Mouse (Mus musculus) liver, embryonic 15.5 days (tissue): ENCODE results near the gene Vash1. TPM values are rescaled to one million over a fixed set of nuclear protein-coding genes. Genes with fewer than 3 reads are reported as not detected.

ENCODE experiments used
- ATAC-seq: fragments of 200-750 bp; cut with Nextera tagmentation; 2 replicates; pipeline ENCODE4 v1.8.0; 2017; ENCODE audit warnings: moderate number of reproducible peaks, mild to moderate bottlenecking, moderate library complexity; ENCODE audit not compliant: insufficient read depth
- H3K27ac ChIP-seq: fragments of 300-500 bp; sonication (generic); replicated peaks from 2 replicates; pipeline ENCODE4 v1.5.1; 2015; ENCODE audit warnings: mild to moderate bottlenecking, inconsistent platforms
- H3K27me3 ChIP-seq: fragments of 300-500 bp; sonication (generic); 2 replicates; pipeline ENCODE4 v1.6.1; 2015; ENCODE audit warnings: mild to moderate bottlenecking, inconsistent platforms
- H3K36me3 ChIP-seq: fragments of 300-500 bp; sonication (generic); replicated peaks from 2 replicates; pipeline ENCODE4 v1.6.1; 2015; ENCODE audit warnings: moderate library complexity, mild to moderate bottlenecking, inconsistent platforms
- H3K4me1 ChIP-seq: fragments of 300-500 bp; sonication (generic); replicated peaks from 2 replicates; pipeline ENCODE4 v1.6.1; 2015; ENCODE audit warnings: inconsistent platforms
- H3K4me2 ChIP-seq: fragments of 300-500 bp; sonication (generic); 2 replicates; pipeline ENCODE4 v1.6.1; 2015; ENCODE audit warnings: moderate library complexity, mild to moderate bottlenecking, inconsistent platforms
- H3K4me3 ChIP-seq: fragments of 300-500 bp; sonication (generic); replicated peaks from 2 replicates; pipeline ENCODE4 v1.5.1; 2015; ENCODE audit warnings: mild to moderate bottlenecking, inconsistent platforms
- H3K9ac ChIP-seq: fragments of 300-500 bp; sonication (generic); 2 replicates; pipeline ENCODE4 v1.6.1; 2015; ENCODE audit warnings: moderate library complexity, mild to moderate bottlenecking, inconsistent platforms
- H3K9me3 ChIP-seq: fragments of 300-500 bp; sonication (generic); replicated peaks from 2 replicates; pipeline ENCODE4 v1.6.1; 2016; ENCODE audit warnings: inconsistent platforms
- WGBS: fragments of 180-500 bp; shearing (Covaris S2); methylation state at CpG from one replicate; pipeline ENCODE4 v1.1.7; 2015; ENCODE audit warnings: mixed read lengths; ENCODE audit not compliant: insufficient replicate concordance; 5-methylcytosine and 5-hydroxymethylcytosine counted together
- polyA plus RNA-seq: library from polyadenylated mRNA; unstranded; fragments of >200 nt; fragmentation: Nextera tagmentation; extraction: Ambion mirVana; gene quantifications from 2 replicates; pipeline ENCODE4 v1.2.1, GENCODE M21; 2015

The Vash1 gene
- polyA plus RNA-seq, 1 experiment from 2014 or later: 0.93 TPM

- Histone ChIP-seq H3K4me2 (no peak overlapping the region), H3K9ac (no peak overlapping the region), H3K27me3 (no peaks in the 10 kb centered on the region), H3K27ac (no peak overlapping the region), H3K9me3 (no peaks in the 10 kb centered on the region), H3K36me3 (no peaks in the 10 kb centered on the region), H3K4me1 (no peaks in the 10 kb centered on the region), H3K4me3 (no peak overlapping the region)
- WGBS: 18% methylated on average over 6 of the region's 6 CpGs
- ATAC-seq: no peak
Measured at GRCm38 (mm10) chr12:86659447-86659968, 19.0 kb upstream of the Vash1 start.

DNA sequence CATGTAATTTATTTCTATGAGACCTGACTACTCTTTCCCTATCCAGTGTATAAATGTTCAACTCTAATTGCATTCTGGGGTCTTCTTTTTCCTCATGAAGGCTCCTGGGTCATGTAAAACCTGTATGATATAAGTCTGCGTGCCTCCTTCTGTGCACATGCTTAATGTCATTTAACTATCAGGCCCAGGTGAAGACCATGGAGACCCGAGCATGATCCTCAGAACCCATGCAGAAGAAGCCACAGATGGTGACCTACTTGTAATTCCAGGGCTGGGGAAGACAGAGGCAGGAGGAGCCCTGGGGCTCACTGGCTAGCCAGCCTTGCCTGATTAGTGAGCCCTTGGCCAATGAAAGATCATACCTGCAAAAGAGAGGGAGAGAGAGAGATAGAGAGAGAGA is 18.0 kb upstream of the Vash1 start:
- Histone ChIP-seq H3K9me3 (no peaks in the 10 kb centered on the region), H3K36me3 (no peaks in the 10 kb centered on the region), H3K27me3 (no peaks in the 10 kb centered on the region), H3K9ac (no peak overlapping the region), H3K4me3 (no peak overlapping the region), H3K4me1 (no peaks in the 10 kb centered on the region), H3K27ac (no peak overlapping the region), H3K4me2 (no peak overlapping the region)
- WGBS: 48% methylated on average over 2 of the region's 2 CpGs
- no peak for ATAC-seq

- Histone ChIP-seq H3K9me3 (no peaks in the 10 kb centered on the region), H3K9ac (no peak overlapping the region), H3K4me2 (no peak overlapping the region), H3K4me1 (no peaks in the 10 kb centered on the region), H3K36me3 (no peaks in the 10 kb centered on the region), H3K27ac (no peak overlapping the region), H3K27me3 (no peaks in the 10 kb centered on the region), H3K4me3 (no peak overlapping the region)
- WGBS: 43% methylated on average over 3 of the region's 3 CpGs
- no peak for ATAC-seq
Measured at GRCm38 (mm10) chr12:86665656-86666055, 12.8 kb upstream of the Vash1 start.

DNA sequence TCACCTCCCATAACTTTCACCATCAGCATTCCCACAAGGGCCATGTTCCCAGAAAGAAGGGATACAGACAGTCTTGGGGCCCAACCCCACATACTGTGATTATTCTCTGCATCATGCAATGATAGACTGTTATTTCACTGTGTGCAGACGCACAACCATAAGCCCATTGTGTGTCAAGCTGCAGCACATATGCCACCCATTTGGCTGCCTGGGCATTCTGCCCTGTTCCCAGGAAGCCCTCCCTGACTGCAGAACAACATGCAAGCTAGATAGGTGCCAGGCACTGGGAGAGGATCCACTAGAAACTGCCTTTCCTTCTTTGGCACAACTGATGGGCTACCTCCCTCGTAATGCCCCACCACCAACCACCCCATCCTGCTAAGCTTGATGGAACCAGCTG is 10.1 kb upstream of the Vash1 start:
- no peak overlapping the region for H3K27ac ChIP-seq
- H3K4me2 ChIP-seq: no peak overlapping the region
- no peak overlapping the region for H3K9ac ChIP-seq
- no peaks in the 10 kb centered on the region for H3K36me3 ChIP-seq
- no peaks in the 10 kb centered on the region for H3K27me3 ChIP-seq
- 72% methylated on average over 2 of the region's 2 CpGs for WGBS
- no peak overlapping the region for H3K4me3 ChIP-seq
- ATAC-seq: no peak
- no peaks in the 10 kb centered on the region for H3K4me1 ChIP-seq
- no peaks in the 10 kb centered on the region for H3K9me3 ChIP-seq

GRCm38 (mm10) chr12:86672105-86672504 is 6.4 kb upstream of the Vash1 start:
- H3K4me2 ChIP-seq: no peak overlapping the region
- WGBS: 74% methylated on average over 4 of the region's 4 CpGs
- no peak overlapping the region for H3K4me3 ChIP-seq
- no peaks in the 10 kb centered on the region for H3K9me3 ChIP-seq
- H3K9ac ChIP-seq: no peak overlapping the region
- peaks cover 7% of the 10 kb centered on the region; the same call in 1 of the 2 replicates for H3K27me3 ChIP-seq
- no peak overlapping the region for H3K27ac ChIP-seq
- no peaks in the 10 kb centered on the region for H3K4me1 ChIP-seq
- H3K36me3 ChIP-seq: no peaks in the 10 kb centered on the region
- no peak for ATAC-seq

DNA sequence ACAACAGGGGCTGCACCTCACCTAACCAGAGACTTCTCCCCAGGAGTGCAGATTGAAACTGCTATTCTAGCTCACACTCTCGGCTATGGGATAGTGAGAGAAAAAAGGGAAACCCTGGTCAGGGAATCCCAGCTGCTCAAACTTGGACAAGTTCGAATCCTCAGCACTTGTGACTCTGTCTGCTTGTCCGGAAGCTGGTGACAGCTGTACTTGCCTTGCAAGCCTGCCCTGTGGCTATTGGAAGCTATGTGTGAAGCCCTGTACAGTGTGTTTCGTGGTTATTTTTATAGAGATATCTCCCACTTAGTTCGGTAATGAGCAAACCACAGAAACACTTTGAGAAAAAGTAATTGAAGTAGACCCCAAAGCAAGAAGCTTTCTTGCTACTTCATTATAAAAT is 6.0 kb upstream of the Vash1 start:
- no peak overlapping the region for H3K4me3 ChIP-seq
- no peaks in the 10 kb centered on the region for H3K4me1 ChIP-seq
- H3K9ac ChIP-seq: no peak overlapping the region
- H3K36me3 ChIP-seq: no peaks in the 10 kb centered on the region
- peaks cover 11% of the 10 kb centered on the region for H3K27me3 ChIP-seq
- WGBS: 36% methylated on average over 5 of the region's 5 CpGs
- H3K4me2 ChIP-seq: no peak overlapping the region
- no peak overlapping the region for H3K27ac ChIP-seq
- H3K9me3 ChIP-seq: no peaks in the 10 kb centered on the region
- no peak for ATAC-seq

DNA sequence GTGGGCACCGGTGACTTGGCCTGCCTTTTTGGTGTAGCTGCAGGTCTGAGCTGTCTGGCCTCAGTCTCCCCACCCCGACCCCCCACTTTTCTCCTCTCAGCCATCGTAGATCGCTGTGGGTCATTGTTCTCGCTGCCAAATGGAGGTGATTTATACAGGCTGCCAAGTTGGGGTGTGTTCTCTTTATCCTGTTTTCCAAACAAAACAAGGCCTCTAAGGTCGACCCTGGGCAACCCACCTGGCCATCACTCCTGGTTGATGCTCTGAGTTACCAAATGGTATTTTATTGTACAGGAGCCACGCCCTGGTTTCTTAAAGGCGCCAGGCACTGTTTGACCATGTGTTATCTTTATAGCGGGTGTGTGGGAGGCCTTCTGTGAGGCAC is 1.0 kb downstream of the Vash1 start:
- Histone ChIP-seq H3K4me2 (peak overlapping the region; percentile 84), H3K4me3 (peak overlapping the region; percentile 59), H3K27me3 (peaks cover 45% of the 10 kb centered on the region), H3K27ac (no peak overlapping the region), H3K9ac (no peak overlapping the region), H3K36me3 (no peaks in the 10 kb centered on the region), H3K9me3 (no peaks in the 10 kb centered on the region), H3K4me1 (peaks cover 18% of the 10 kb centered on the region)
- no peak for ATAC-seq
- 3% methylated on average over 9 of the region's 9 CpGs for WGBS

GRCm38 (mm10) chr12:86679991-86680491 is 1.5 kb downstream of the Vash1 start:
- Histone ChIP-seq H3K27me3 (peaks cover 45% of the 10 kb centered on the region), H3K4me1 (peaks cover 18% of the 10 kb centered on the region), H3K27ac (no peak overlapping the region)

DNA sequence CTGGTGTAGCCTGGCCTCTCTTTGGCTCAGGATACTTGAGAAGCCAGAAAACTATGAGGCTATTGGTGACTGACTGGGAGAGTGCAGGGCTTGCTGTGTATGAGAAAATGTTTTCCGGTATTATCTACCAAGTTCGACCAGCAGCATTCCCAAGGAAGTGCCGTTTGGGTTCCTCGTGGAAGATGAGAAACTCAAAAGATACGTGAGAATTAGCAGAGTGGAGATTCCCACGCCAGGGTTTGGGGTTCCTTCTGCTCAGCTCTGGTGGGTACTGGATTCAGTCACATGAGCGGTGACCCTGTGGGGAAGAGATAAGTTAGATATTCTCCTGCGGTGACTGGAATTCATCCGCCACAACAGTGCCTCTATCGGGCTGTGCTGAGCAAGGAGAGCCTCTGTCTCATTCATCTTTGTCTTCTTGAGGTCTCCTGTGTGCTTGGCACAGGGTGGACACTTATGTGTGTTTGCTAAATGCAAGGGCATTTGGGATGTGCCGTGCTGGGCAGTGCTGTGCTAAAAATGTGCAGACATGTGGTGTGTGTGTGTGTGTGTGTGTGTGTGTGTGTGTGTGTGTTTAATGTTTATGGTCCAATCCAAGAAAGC is 2.2 kb downstream of the Vash1 start:
- Histone ChIP-seq H3K4me2 (peak overlapping the region; percentile 84), H3K4me3 (0 out of 2 replicates have a peak overlapping the region, but pooled peaks have one; percentile 4), H3K9me3 (no peaks in the 10 kb centered on the region), H3K27ac (no peak overlapping the region), H3K36me3 (no peaks in the 10 kb centered on the region), H3K27me3 (peaks cover 45% of the 10 kb centered on the region), H3K9ac (no peak overlapping the region), H3K4me1 (peaks cover 18% of the 10 kb centered on the region)
- 11% methylated on average over 11 of the region's 11 CpGs for WGBS
- ATAC-seq: no peak

More at GRCm38 (mm10) chr12:86679991-86680491, 1.5 kb downstream of the Vash1 start:
- WGBS: 21% methylated on average over 12 of the region's 12 CpGs
- H3K36me3 ChIP-seq: no peaks in the 10 kb centered on the region
- ATAC-seq: no peak
- peak overlapping the region; percentile 59 for H3K4me3 ChIP-seq
- H3K9ac ChIP-seq: no peak overlapping the region
- no peaks in the 10 kb centered on the region for H3K9me3 ChIP-seq
- H3K4me2 ChIP-seq: peak overlapping the region; percentile 84

- 48% methylated on average over 9 of the region's 9 CpGs for WGBS
- Histone ChIP-seq H3K27me3 (peaks cover 43% of the 10 kb centered on the region), H3K4me3 (no peak overlapping the region), H3K36me3 (no peaks in the 10 kb centered on the region), H3K4me2 (no peak overlapping the region), H3K4me1 (peaks cover 23% of the 10 kb centered on the region), H3K27ac (no peak overlapping the region), H3K9me3 (no peaks in the 10 kb centered on the region), H3K9ac (no peak overlapping the region)
- no peak for ATAC-seq
Measured at GRCm38 (mm10) chr12:86681626-86682025, 3.1 kb downstream of the Vash1 start.

DNA sequence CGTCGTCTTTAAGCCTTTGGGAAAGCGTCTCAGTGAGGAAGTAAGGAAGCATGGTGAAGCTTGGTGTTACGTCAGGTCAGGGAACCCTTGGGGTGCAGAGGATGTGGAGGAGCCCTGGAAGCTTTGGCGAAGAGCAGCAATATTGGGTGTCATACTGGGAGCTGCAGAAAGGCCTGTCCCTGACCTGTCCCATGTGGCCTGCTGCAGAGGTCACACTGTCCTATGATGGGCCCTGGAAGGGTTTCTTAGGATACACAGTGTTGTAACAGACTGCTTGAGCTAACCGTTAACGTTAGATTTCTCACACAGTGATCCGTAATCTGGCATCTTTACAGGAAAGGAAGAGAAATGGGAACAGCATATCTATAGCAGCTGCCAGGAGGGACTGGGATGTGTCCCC is 3.7 kb downstream of the Vash1 start:
- Histone ChIP-seq H3K4me3 (no peak overlapping the region), H3K36me3 (no peaks in the 10 kb centered on the region), H3K9me3 (no peaks in the 10 kb centered on the region), H3K4me2 (no peak overlapping the region), H3K27me3 (peaks cover 38% of the 10 kb centered on the region), H3K27ac (no peak overlapping the region), H3K4me1 (peaks cover 28% of the 10 kb centered on the region), H3K9ac (no peak overlapping the region)
- no peak for ATAC-seq
- WGBS: 62% methylated on average over 8 of the region's 8 CpGs

DNA sequence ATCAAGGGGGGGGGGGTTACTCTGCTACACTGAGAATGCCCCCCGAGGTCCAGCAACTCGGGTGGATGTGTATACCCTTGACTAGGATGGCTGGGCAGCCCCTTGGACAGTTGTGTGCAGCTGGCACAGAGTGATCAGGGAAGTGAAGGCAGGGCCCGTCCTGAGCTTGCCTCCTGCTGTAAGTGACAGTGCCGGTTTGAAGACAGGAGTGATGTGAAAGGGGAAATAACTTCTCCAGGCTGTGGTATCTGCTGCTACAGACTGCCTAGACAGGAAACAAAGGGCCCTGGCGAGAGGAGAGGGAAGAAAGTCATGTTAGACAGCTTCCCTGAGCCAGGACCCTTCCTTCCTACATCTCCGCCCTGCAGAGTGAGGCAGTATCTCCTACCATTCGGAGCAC is 5.2 kb downstream of the Vash1 start:
- H3K9ac ChIP-seq: no peak overlapping the region
- no peak overlapping the region for H3K27ac ChIP-seq
- H3K4me3 ChIP-seq: no peak overlapping the region
- peaks cover 23% of the 10 kb centered on the region for H3K27me3 ChIP-seq
- WGBS: 11% methylated on average over 7 of the region's 7 CpGs
- H3K4me2 ChIP-seq: no peak overlapping the region
- no peaks in the 10 kb centered on the region for H3K36me3 ChIP-seq
- 0 out of 2 replicates have a peak, but pooled peaks have one; percentile 20 for ATAC-seq
- no peaks in the 10 kb centered on the region for H3K9me3 ChIP-seq
- H3K4me1 ChIP-seq: peaks cover 28% of the 10 kb centered on the region
